23 mouse cellular contexts compared by ENCODE assay signal in genomic region chr15:4042423-4042822, GRCm38 (mm10). TPM values are rescaled to one million over a fixed set of nuclear protein-coding genes. Genes with fewer than 3 reads are reported as not detected.
DNase-seq lines count a peak whose midpoint lies in the region; ATAC-seq and TF ChIP-seq lines count a peak whose summit lies in the region.
"Had no signal": no experiment of that assay in that cellular context is flagged by ENCODE, and none has a peak within 500 bp of the region (broad histone marks: within the 10 kb centered on the region; RNA-seq: fewer than 3 reads in every experiment).

No protein-coding gene starts in this region.

- no peak overlapping the region for H3K4me3 ChIP-seq in hindbrain, embryonic 13.5 days
- H3K4me3 ChIP-seq in hindbrain, embryonic 10.5 days = no peak overlapping the region
- H3K4me3 ChIP-seq in bone marrow, adult 2 months (replicated peaks; ENCODE audit: control insufficient read depth, low read depth, low read length) = no peak overlapping the region
- H3K4me3 ChIP-seq: embryonic facial prominence, embryonic 10.5 days; forebrain, embryonic 10.5 days; heart, adult 2 months; left cerebral cortex, adult 2 months; liver, embryonic 13.5 days; midbrain, embryonic 15.5 days; neural tube, embryonic 15.5 days had no signal

- H3K27ac ChIP-seq in hindbrain, embryonic 13.5 days = no peak overlapping the region
- no peak overlapping the region for H3K27ac ChIP-seq in hindbrain, embryonic 10.5 days
- peak overlapping the region; percentile 9; the same call in 1 of the 2 replicates for H3K27ac ChIP-seq in bone marrow, adult 2 months (ENCODE audit: control insufficient read depth, insufficient read depth, low read depth, low read length, poor library complexity)
- H3K27ac ChIP-seq: embryonic facial prominence, embryonic 10.5 days; forebrain, embryonic 10.5 days; heart, adult 2 months; hindbrain, postnatal 0 days; kidney, postnatal 0 days; left cerebral cortex, adult 2 months; liver, embryonic 13.5 days; midbrain, embryonic 15.5 days; neural tube, embryonic 15.5 days had no signal

- no peak for DNase-seq in hindbrain, embryonic 10.5 days (ENCODE audit: low spot score)
- peak; percentile 26 for DNase-seq in CD4-positive helper T cell, adult 2 months (ENCODE audit: low read depth, low spot score)
- DNase-seq in right cerebral cortex, adult 2 months (ENCODE audit: low spot score in 2 of 2) = no peak
- DNase-seq in gastrocnemius, postnatal 14 days = no peak
- DNase-seq: adrenal gland, postnatal 14 days; cerebellum, adult 11 months; cerebellum, adult 9-11 months; gastrocnemius, postnatal 10 days; heart, adult 2 months; heart, postnatal 36 days; kidney, adult 18-20 months; liver, embryonic 13.5 days had no signal

- no peaks in the 10 kb centered on the region for H3K27me3 ChIP-seq in hindbrain, embryonic 13.5 days
- no peaks in the 10 kb centered on the region for H3K27me3 ChIP-seq in hindbrain, embryonic 10.5 days (ENCODE audit: insufficient read depth, poor library complexity, severe bottlenecking)
- H3K27me3 ChIP-seq: liver, embryonic 13.5 days; megakaryocyte, embryonic 14.5 days; midbrain, embryonic 15.5 days; neural tube, embryonic 15.5 days had no signal

- peaks cover 45% of the 10 kb centered on the region for H3K36me3 ChIP-seq in hindbrain, embryonic 13.5 days
- H3K36me3 ChIP-seq in hindbrain, embryonic 10.5 days = peaks cover 29% of the 10 kb centered on the region
- H3K36me3 ChIP-seq: liver, embryonic 13.5 days had no signal

- H3K9ac ChIP-seq in hindbrain, embryonic 13.5 days = no peak overlapping the region
- H3K9ac ChIP-seq: liver, embryonic 13.5 days; midbrain, embryonic 15.5 days; neural tube, embryonic 15.5 days had no signal

- no peaks in the 10 kb centered on the region for H3K4me1 ChIP-seq in hindbrain, embryonic 13.5 days (replicated peaks)
- no peaks in the 10 kb centered on the region for H3K4me1 ChIP-seq in hindbrain, embryonic 10.5 days (replicated peaks)
- H3K4me1 ChIP-seq in bone marrow, adult 2 months (ENCODE audit: control insufficient read depth, insufficient read depth, low read length) = peaks cover 3% of the 10 kb centered on the region; the same call in 1 of the 2 replicates
- H3K4me1 ChIP-seq: embryonic facial prominence, embryonic 10.5 days; forebrain, embryonic 10.5 days; midbrain, embryonic 15.5 days; neural tube, embryonic 15.5 days had no signal

- H3K9me3 ChIP-seq in hindbrain, embryonic 13.5 days = no peaks in the 10 kb centered on the region
- no peaks in the 10 kb centered on the region for H3K9me3 ChIP-seq in hindbrain, embryonic 10.5 days
- H3K9me3 ChIP-seq: embryonic facial prominence, embryonic 10.5 days; forebrain, embryonic 10.5 days; liver, embryonic 13.5 days; megakaryocyte, embryonic 14.5 days; midbrain, embryonic 15.5 days; neural tube, embryonic 15.5 days had no signal

- H3K4me2 ChIP-seq in hindbrain, embryonic 13.5 days = no peak overlapping the region
- H3K4me2 ChIP-seq: midbrain, embryonic 15.5 days; neural tube, embryonic 15.5 days had no signal

- ATAC-seq in hindbrain, embryonic 13.5 days (ENCODE audit: low FRiP score) = 0 out of 2 replicates have a peak, but pooled peaks have one; percentile 17
- peak; percentile 63 for ATAC-seq in megakaryocyte progenitor cell, adult 5-6 weeks (replicated peaks; ENCODE audit: poor library complexity)

- no peak for TF ChIP-seq CTCF in bone marrow, adult 2 months (IDR thresholded peaks at IDR 0.05; ENCODE audit: control insufficient read depth, insufficient read depth, low read length)

- intact Hi-C loops in gastrocnemius, postnatal 14 days (cut with DNase I; ENCODE audit: low total_unique reads) = loop anchor here (5.0 kb wide), 1 partner anchor 85 kb away; no protein-coding TSS in a partner anchor

- 76% methylated on average over 3 of the region's 3 CpGs for WGBS in hindbrain, embryonic 13.5 days
- 73% methylated on average over 3 of the region's 3 CpGs for WGBS in hindbrain, embryonic 10.5 days
- 50% methylated on average over 3 of the region's 3 CpGs for WGBS in bone marrow, adult 2 months

- TF ChIP-seq POLR2A in bone marrow, adult 2 months (IDR thresholded peaks at IDR 0.05; ENCODE audit: borderline replicate concordance, control insufficient read depth, low read depth, low read length) = no peak

RNA-seq across cellular contexts. Expression of gene Oxct1, which starts 16.2 kb away (rescaled TPM):
- 256 and 258 TPM in 2 replicates for polyA plus RNA-seq in hindbrain, embryonic 13.5 days (2015; fragmentation: Nextera tagmentation; extraction: Ambion mirVana)
- 101 and 114 TPM in 2 replicates for polyA plus RNA-seq in hindbrain, embryonic 10.5 days (2016; fragmentation: Nextera tagmentation; extraction: Ambion mirVana)
- polyA plus RNA-seq in bone marrow, adult 2 months (2011; ENCODE audit: insufficient read depth, insufficient read length, low replicate concordance, missing spikeins) = 12.6 and 31.6 TPM in 2 replicates
- 74.1 and 83.8 TPM in 2 replicates for total RNA-seq in megakaryocyte progenitor cell, adult 5-6 weeks (2015)
- 257 and 287 TPM in 2 replicates for total RNA-seq in megakaryocyte progenitor cell, adult 5-6 weeks (2017)
- 100 to 1,000 TPM; 109 to 140 TPM for total RNA-seq in gastrocnemius, postnatal 14 days (2021)

RNA-seq across cellular contexts. Expression of gene AW549877, which starts 46.9 kb away (rescaled TPM):
- 40.0 and 41.5 TPM in 2 replicates for polyA plus RNA-seq in hindbrain, embryonic 13.5 days (2015; fragmentation: Nextera tagmentation; extraction: Ambion mirVana)
- 38.4 and 39.3 TPM in 2 replicates for polyA plus RNA-seq in hindbrain, embryonic 10.5 days (2016; fragmentation: Nextera tagmentation; extraction: Ambion mirVana)
- polyA plus RNA-seq in bone marrow, adult 2 months (2011; ENCODE audit: insufficient read depth, insufficient read length, low replicate concordance, missing spikeins) = 4.2 and 12.3 TPM in 2 replicates
- total RNA-seq in megakaryocyte progenitor cell, adult 5-6 weeks (2015) = 32.1 and 35.4 TPM in 2 replicates
- total RNA-seq in megakaryocyte progenitor cell, adult 5-6 weeks (2017) = 6.7 and 9.9 TPM in 2 replicates
- 10 to 100 TPM; 11.0 to 13.2 TPM for total RNA-seq in gastrocnemius, postnatal 14 days (2021)
